ENCODE assay signal across 8 mouse cellular contexts in genomic region chr10:13060821-13061671, GRCm38 (mm10). TPM values are rescaled to one million over a fixed set of nuclear protein-coding genes. Genes with fewer than 3 reads are reported as not detected.
DNase-seq lines count a peak whose midpoint lies in the region; ATAC-seq lines count a peak whose summit lies in the region.

No protein-coding gene starts in this region.

- H3K36me3 ChIP-seq in kidney, embryonic 15.5 days: no peaks in the 10 kb centered on the region
- H3K36me3 ChIP-seq in hindbrain, embryonic 14.5 days (replicated peaks; ENCODE audit: control insufficient read depth, insufficient read depth): no peaks in the 10 kb centered on the region
- H3K36me3 ChIP-seq in midbrain, embryonic 16.5 days (ENCODE audit: control insufficient read depth, insufficient read depth, low read length): no peaks in the 10 kb centered on the region

- peak overlapping the region; percentile 25 for H3K9ac ChIP-seq in kidney, embryonic 15.5 days
- H3K9ac ChIP-seq in hindbrain, embryonic 14.5 days: peak overlapping the region; percentile 57
- H3K9ac ChIP-seq in midbrain, embryonic 16.5 days (ENCODE audit: low read depth, low read length): peak overlapping the region; percentile 69

- DNase-seq in kidney, postnatal 25 days: no peak
- DNase-seq in embryo, embryonic 10 days (ENCODE audit: low spot score): peak; percentile 41
- DNase-seq in hindbrain, embryonic 14.5 days (ENCODE audit: low spot score): no peak
- DNase-seq in adipocyte (ENCODE audit: low spot score): no peak
- DNase-seq in spleen, adult 12 weeks (ENCODE audit: low spot score): no peak
- no peak for DNase-seq in lung, postnatal 36 days

- 13% methylated on average over 46 of the region's 46 CpGs for WGBS in kidney, embryonic 15.5 days
- 6% methylated on average over 45 of the region's 46 CpGs for WGBS in hindbrain, embryonic 14.5 days
- WGBS in midbrain, embryonic 16.5 days: 7% methylated on average over 42 of the region's 46 CpGs

- peak overlapping the region; percentile 38 for H3K4me3 ChIP-seq in kidney, embryonic 15.5 days (replicated peaks)
- peak overlapping the region; percentile 42 for H3K4me3 ChIP-seq in hindbrain, embryonic 14.5 days (replicated peaks; ENCODE audit: low read length)
- H3K4me3 ChIP-seq in midbrain, embryonic 16.5 days (ENCODE audit: low read depth, low read length): peak overlapping the region; percentile 48

- H3K4me2 ChIP-seq in kidney, embryonic 15.5 days: peak overlapping the region; percentile 71
- H3K4me2 ChIP-seq in hindbrain, embryonic 14.5 days (replicated peaks): peak overlapping the region; percentile 78
- H3K4me2 ChIP-seq in midbrain, embryonic 16.5 days (ENCODE audit: low read length): peak overlapping the region; percentile 90

- peaks cover 29% of the 10 kb centered on the region for H3K27me3 ChIP-seq in kidney, embryonic 15.5 days
- H3K27me3 ChIP-seq in hindbrain, embryonic 14.5 days (ENCODE audit: control insufficient read depth, insufficient read depth, low read length): peaks cover 37% of the 10 kb centered on the region
- H3K27me3 ChIP-seq in midbrain, embryonic 16.5 days (ENCODE audit: control insufficient read depth, insufficient read depth, low read depth, low read length): peaks cover 13% of the 10 kb centered on the region

- H3K27ac ChIP-seq in kidney, embryonic 15.5 days: no peak overlapping the region
- H3K27ac ChIP-seq in hindbrain, embryonic 14.5 days: no peak overlapping the region
- H3K27ac ChIP-seq in midbrain, embryonic 16.5 days (ENCODE audit: low read length): no peak overlapping the region

- H3K9me3 ChIP-seq in kidney, embryonic 15.5 days (replicated peaks): no peaks in the 10 kb centered on the region
- H3K9me3 ChIP-seq in hindbrain, embryonic 14.5 days (ENCODE audit: control insufficient read depth, low read length): no peaks in the 10 kb centered on the region
- no peaks in the 10 kb centered on the region for H3K9me3 ChIP-seq in midbrain, embryonic 16.5 days (replicated peaks; ENCODE audit: control insufficient read depth, low read length, poor library complexity, severe bottlenecking)

- ATAC-seq in kidney, embryonic 15.5 days (replicated peaks; ENCODE audit: low FRiP score): peak; percentile 55; the same call in 1 of the 2 replicates
- peak; percentile 68 for ATAC-seq in hindbrain, embryonic 14.5 days (ENCODE audit: low FRiP score)
- ATAC-seq in midbrain, embryonic 16.5 days: peak; percentile 72

- peaks cover 23% of the 10 kb centered on the region for H3K4me1 ChIP-seq in kidney, embryonic 15.5 days
- H3K4me1 ChIP-seq in hindbrain, embryonic 14.5 days (replicated peaks; ENCODE audit: control insufficient read depth, insufficient read depth, low read length): no peaks in the 10 kb centered on the region; the same call in 1 of the 2 replicates
- 0 out of 2 replicates have a peak, but pooled peaks cover 2% of the 10 kb centered on the region for H3K4me1 ChIP-seq in midbrain, embryonic 16.5 days (ENCODE audit: control insufficient read depth, insufficient read depth, low read length)

RNA-seq across cellular contexts. Expression of gene Plagl1, which starts 0.7 kb away (rescaled TPM):
- polyA plus RNA-seq in kidney, embryonic 15.5 days (2015; fragmentation: Nextera tagmentation; extraction: Ambion mirVana): 99.2 and 114 TPM in 2 replicates
- 40.8 and 44.1 TPM in 2 replicates for polyA plus RNA-seq in hindbrain, embryonic 14.5 days (2014; fragmentation: Nextera tagmentation; extraction: Ambion mirVana)
- 26.3 and 31.0 TPM in 2 replicates for polyA plus RNA-seq in midbrain, embryonic 16.5 days (2015; fragmentation: Nextera tagmentation; extraction: Ambion mirVana)

RNA-seq across cellular contexts. Expression of gene Sf3b5, which starts 55.9 kb away (rescaled TPM):
- 37.1 and 38.1 TPM in 2 replicates for polyA plus RNA-seq in kidney, embryonic 15.5 days (2015; fragmentation: Nextera tagmentation; extraction: Ambion mirVana)
- polyA plus RNA-seq in hindbrain, embryonic 14.5 days (2014; fragmentation: Nextera tagmentation; extraction: Ambion mirVana): 25.9 and 28.1 TPM in 2 replicates
- polyA plus RNA-seq in midbrain, embryonic 16.5 days (2015; fragmentation: Nextera tagmentation; extraction: Ambion mirVana): 20.4 and 20.8 TPM in 2 replicates
